Mouse (Mus musculus) cerebellum, postnatal 36 days (tissue): ENCODE data around the gene Rab31.
"Not testable (repeated sequence)": the region's sequence is repeated elsewhere in the genome, so short reads cannot be mapped to it uniquely, and the experiment has no call there.

Source experiments
- DNase-seq, 2 experiments: peaks; one replicate each; pipeline ENCODE4 v3.0.0; 2021 to 2022; ENCODE audit warnings: mixed read lengths in 2 of 2

Rab31 gene

GRCm38 (mm10) chr17:65656731-65657130, 115.8 kb downstream of the Rab31 start:
- no peak for DNase-seq

DNA sequence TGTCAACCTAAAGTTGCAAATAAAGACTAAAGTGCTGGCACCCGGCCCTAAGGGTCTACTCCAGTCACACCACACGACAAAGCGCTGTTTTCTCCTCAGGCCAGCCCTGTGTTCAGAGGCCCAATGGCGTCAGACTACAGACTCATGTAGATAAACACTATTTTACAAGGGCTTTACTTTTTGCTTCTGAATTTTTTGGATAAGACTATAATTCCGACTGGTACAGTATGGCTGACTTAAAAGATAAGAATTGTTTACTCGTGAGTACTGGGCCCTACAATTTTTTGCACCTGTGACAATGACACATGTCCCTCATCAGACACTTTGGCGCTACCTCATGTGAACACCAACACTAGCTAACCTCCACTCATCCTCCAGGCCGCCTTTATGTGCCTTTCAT, 116.5 kb downstream of the Rab31 start:
- no peak for DNase-seq

DNA sequence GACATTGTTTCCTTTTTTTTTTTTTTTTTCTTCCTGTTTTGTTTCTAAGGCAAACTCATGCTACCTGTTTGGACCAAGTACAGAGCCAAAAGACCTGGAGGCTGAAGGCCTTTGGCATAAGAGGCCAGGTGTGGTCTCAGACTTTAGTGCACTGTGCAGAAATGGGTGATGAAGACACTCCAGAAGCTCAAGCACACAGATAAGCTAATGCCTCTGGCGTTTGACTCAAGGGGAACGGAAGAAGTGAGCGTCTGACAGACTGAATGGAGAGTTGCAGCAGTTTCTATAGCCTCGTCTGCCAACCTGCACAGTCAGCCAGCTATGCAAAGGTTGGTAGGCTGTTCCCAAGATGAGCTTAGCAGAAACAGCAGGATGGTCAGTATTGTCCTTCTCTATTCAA, 116.9 kb downstream of the Rab31 start:
- DNase-seq, result no peak

- no peak for DNase-seq
These were observed 122.0 kb downstream of the Rab31 start for GRCm38 (mm10) chr17:65650598-65650997.

DNA sequence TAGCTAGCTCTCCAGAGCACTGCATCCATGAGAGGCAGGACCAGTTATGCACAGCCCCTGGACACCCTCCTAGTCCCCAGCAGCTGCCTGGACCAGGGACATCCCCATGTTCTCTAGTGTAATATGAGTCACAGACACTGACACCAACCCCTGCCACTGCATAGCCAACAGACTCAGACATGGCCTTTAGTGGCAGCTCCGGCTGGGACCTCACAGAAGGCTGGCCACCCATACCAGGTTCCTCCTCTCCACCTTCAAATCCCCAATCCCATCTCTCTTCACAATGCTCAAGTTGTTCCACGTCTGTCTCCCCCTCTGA, 123.4 kb downstream of the Rab31 start:
- no peak for DNase-seq

GRCm38 (mm10) chr17:65648371-65649174, 124.0 kb downstream of the Rab31 start:
- no peak for DNase-seq

DNA sequence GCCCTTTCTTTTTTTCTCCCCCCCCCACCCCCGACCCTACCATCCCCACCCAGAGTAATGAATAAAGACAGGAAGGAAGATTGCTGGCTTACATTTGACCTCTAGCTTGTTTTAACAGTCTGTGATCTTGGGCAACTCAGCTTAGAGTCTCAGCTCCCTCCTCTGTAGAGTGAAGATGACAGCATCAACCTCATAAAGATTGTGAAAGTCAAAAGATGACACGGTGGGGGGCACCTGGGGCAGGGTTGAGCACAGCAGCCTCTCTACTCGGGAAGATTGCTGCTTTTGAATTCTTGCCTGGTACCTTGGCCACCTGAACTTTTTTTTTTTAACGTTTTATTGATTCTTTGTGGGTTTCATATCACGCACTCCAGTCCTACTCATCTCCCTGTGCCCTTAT, 124.6 kb downstream of the Rab31 start:
- DNase-seq, result no peak

- no peak for DNase-seq
These were observed 125.3 kb downstream of the Rab31 start for GRCm38 (mm10) chr17:65647226-65647625.

DNA sequence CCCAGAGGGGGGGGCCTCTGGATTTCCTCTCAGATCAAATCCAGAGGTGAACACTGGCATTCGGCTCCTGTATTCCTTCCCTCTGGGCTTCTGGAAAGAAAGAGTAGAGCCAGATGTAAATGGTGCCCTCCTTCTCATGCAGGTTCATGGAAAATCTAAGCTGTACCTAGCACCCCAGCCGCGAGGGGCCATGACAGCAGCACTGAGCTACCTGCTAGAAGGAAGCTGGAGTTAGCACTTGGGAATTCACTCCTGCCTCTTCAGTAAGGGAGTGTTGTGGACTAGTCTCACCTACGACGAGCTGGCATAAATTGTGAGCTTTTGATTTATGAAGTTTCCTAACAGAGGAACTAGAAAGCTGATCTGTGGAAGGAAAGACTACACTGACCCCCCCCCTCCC, 129.0 kb downstream of the Rab31 start:
- DNase-seq, result no peak

GRCm38 (mm10) chr17:65643051-65643521, 129.5 kb downstream of the Rab31 start:
- DNase-seq, result peak in 1 of 2 experiments; percentile 14

DNA sequence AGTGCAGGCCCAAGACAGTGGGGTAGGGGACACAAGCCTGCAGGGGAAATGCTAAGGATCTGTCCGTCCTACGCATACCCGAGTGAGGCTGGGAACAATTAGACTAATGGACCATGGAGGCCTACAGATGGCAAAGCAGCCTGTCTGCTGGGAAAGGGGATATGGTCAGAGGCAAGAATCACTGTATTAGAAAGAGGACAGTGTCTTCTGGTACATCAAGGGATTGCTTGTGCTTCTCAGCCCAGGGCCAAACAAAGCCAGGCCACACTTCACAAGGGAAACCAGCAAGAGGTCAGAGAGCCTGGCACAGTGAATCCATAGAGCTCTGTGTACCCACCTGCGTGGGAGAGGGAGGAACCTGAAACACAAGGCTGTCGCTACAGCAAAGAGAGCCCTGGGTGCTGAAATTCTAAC, 130.0 kb downstream of the Rab31 start:
- peak in 1 of 2 experiments; percentile 15 for DNase-seq

GRCm38 (mm10) chr17:65641734-65642218, 130.8 kb downstream of the Rab31 start, which contains the start of gene Txndc2:
TSS of gene Txndc2 (minus strand) at chr17:65642168.
- DNase-seq, result no peak

DNA sequence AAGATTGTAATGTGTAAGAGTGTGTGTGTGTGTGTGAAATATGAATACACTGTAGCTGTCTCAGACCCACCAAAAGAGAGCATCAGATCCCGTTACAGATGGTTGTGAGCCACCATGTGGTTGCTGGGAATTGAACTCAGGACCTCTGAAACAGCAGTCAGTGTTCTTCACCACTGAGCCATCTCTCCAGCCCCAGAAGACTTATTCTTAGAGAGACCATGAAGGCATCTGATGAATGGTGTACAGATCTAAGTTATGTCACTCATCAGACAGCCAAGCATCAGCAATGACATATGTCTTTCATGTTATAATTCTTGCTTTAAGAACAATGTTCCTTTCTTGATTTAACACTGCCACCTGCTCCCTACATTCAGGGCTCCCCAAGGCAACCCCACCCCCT, 133.4 kb downstream of the Rab31 start:
- no peak for DNase-seq

- no peak for DNase-seq
These were observed 136.7 kb downstream of the Rab31 start for GRCm38 (mm10) chr17:65635715-65636360.

DNA sequence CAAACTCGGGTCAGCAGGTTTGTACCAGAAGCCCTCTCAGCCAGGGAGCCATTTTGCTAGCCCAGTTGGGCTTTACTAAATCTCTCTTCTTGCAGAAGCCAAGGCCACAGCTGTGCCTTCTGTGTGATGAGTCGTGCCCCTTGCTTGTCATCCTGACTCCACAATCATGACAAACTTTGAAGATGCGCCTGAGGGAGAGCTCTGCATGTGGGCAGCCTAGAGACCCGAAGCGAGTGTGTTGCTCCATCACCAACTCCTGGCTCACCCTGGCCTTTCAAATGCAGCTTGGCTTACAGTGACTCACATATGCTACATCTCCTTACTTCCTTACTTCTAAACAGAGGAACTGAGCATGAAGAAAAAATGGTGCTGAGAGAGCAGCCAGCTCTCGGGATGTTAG, 142.6 kb downstream of the Rab31 start:
- no peak for DNase-seq

DNA sequence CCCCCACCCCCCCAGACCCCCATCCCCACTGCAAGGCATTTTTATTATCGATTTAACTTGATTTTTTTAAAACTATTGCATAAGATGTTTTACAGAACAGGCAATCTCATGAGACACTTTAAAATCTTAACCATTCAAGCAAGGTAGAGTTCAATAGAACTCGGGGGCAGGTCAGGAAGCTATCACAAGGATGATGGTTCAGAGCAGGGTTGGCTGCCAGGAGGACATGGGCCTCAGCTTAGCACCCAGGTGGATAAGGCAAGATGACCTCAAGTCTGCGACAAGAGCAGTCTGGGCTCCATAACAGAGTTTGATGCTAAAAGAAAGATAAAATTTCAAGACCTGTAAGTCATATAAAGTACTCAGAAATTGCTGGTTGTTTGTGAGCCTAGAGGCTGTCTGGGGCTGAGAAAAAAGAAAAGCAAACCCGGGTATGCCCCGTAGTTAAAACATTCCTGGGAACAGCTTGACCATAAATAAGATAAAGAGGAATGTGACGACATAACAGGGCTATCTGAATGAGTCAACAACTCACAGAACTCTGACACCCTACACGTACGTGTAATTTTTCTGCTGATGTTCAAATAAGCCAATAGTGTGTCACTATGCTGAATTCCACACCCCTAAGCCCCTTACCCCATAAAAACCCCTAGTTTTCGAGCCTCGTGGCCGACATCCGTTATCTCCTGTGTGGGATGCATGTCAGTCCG, 143.6 kb downstream of the Rab31 start:
- not testable (repeated sequence) for DNase-seq

GRCm38 (mm10) chr17:65626301-65626700, 146.3 kb downstream of the Rab31 start:
- DNase-seq, result no peak

GRCm38 (mm10) chr17:65625563-65625962, 147.0 kb downstream of the Rab31 start:
- DNase-seq, result no peak

GRCm38 (mm10) chr17:65623130-65623529, 149.4 kb downstream of the Rab31 start:
- no peak for DNase-seq

DNA sequence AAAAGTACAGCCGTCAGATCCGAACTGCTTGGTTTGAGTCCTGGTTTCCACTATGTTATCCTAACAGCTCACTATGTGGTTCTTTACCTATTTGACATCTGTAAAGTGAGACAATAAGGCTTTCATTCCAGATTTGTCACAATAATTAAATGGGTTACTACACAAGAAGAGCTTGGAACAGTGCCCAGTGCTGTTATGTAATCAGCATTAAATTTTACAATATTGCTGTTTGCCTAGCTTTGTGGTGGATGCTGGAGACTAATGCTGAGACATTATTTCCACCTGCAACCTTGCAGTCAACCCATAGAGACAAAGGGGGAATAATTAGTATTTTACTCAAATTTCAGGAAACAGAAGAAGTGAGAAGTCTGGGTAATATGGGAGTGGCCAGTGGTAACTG, 154.1 kb downstream of the Rab31 start:
- DNase-seq, result no peak

DNA sequence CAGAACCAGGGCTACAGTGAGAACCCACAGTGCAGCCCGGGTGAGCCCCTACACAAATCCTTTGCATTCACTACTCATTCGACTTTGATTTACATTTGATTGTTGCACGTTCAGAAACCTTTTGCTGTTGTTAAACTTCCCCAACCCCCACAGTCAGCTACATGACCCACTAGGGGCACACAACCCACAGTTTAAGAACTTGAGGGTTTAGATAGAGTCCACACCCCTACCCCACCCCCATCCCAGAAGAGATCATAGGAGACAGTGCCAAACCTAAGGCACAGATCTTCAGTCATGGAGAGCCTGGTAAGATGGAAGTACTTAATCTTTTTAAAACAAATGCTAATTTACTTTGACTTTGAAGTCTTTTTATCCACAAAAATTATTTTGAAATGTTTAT, 156.9 kb downstream of the Rab31 start:
- DNase-seq, result no peak

GRCm38 (mm10) chr17:65614431-65614830, 158.1 kb downstream of the Rab31 start:
- no peak for DNase-seq
